Mouse (Mus musculus) bone marrow, adult 2 months (tissue): ENCODE measurements at regions not wholly inside any gene's neighbourhood (a gene's known extent, or its start where the extent isn't known, plus 50 kb on each side); places are given as distances from the start of the nearest gene placed in this dataset.

Experiments
- CTCF ChIP-seq: fragments of 200-500 bp; IDR thresholded peaks from 2 replicates; pipeline ENCODE4 v1.5.1; 2011; ENCODE audit warnings: low read length, control low read depth; ENCODE audit not compliant: control insufficient read depth, insufficient read depth
- POLR2A ChIP-seq: fragments of 200-500 bp; IDR thresholded peaks from 2 replicates; pipeline ENCODE4 v1.6.1; 2011; ENCODE audit warnings: low read depth, mild to moderate bottlenecking, control low read depth, low read length, borderline replicate concordance; ENCODE audit not compliant: control insufficient read depth

DNA sequence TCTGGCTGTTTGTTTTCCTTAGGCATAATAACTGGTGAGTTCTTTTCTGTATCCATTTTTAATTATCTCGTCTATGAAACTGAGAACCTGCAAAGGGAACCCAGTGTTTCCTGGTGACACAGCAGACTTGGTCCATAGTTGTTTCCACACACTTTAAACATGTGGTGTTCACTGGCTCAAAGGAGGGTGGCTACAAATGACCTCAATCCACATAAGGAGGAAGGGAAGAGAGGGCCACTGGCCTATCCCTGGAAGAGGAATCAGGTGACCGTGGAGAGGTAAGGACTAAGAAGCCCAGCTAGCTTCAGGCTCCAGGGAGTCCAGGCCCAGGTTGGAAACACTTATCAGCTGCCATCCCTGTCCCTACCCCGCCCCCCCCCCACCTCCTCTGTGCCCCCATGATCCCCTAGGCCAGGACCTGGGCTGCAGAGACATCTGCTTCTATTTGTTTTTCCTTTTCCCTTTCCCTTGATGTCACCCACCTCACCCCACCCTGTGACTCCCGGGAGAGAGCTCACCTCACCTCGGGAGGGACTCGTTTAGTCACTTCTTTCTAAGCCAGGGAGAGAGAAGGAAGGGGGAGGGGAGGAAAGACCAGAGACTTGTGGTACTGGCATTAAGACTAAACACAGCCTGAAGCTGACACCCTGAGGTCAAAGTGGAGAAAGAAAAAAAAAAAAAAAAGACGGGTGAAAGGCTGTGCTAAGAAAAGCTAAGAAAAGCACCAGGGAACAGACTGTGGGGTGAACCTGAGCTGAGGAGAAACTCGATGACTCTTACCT lies 62.2 kb upstream of the Kdm7a start:
- TF ChIP-seq POLR2A (no peak), CTCF (no peak)
